Mouse (Mus musculus): ENCODE results near the gene Peli2.

DNA sequence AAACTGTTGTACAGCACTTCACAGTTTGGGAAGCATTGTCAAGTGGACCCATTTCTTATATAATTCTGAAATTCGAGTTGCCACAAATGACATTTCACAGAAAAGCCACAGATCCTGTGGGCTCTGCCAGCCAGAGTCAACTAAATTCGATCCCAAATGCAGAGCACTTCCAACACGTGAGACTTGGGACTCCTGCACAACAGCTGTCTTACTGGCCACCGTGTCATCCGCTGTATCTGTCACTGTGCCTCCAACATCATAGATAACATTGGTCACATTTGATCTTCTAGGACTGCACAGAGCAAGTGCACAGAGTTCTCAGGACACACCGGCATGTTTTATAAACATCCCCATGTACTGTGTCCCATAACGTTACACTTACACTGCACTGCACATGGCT, 14.2 kb upstream of the Peli2 start:
- TF ChIP-seq CTCF (IDR thresholded peaks at IDR 0.05; ENCODE audit: borderline replicate concordance, insufficient read depth, low read length) (no peak), POLR2A (IDR thresholded peaks at IDR 0.05; ENCODE audit: low read depth, low read length) (no peak)
